Mouse (Mus musculus): ENCODE measurements at regions not wholly inside any gene's neighbourhood (a gene's known extent, or its start where the extent isn't known, plus 50 kb on each side); places are given as distances from the start of the nearest gene placed in this dataset.
"Not testable (repeated sequence)": the region's sequence is repeated elsewhere in the genome, so short reads cannot be mapped to it uniquely, and the experiment has no call there.

GRCm38 (mm10) chr4:7246828-7247227, 992.0 kb downstream of the Car8 start:
- Histone ChIP-seq H3K4me2 (no peak overlapping the region), H3K27me3 (no peaks in the 10 kb centered on the region), H3K4me3 (no peak overlapping the region), H3K27ac (no peak overlapping the region), H3K9me3 (no peaks in the 10 kb centered on the region), H3K4me1 (no peaks in the 10 kb centered on the region), H3K36me3 (no peaks in the 10 kb centered on the region), H3K9ac (no peak overlapping the region)
- no peak for ATAC-seq (ENCODE audit: insufficient number of reproducible peaks, low FRiP score, low TSS enrichment, low read depth)
- 83% methylated on average over 4 of the region's 4 CpGs for WGBS

- 77% methylated on average over 2 of the region's 2 CpGs for WGBS
- no peak for ATAC-seq (ENCODE audit: insufficient number of reproducible peaks, low FRiP score, low TSS enrichment, low read depth)
These were observed 993.2 kb downstream of the Car8 start for GRCm38 (mm10) chr4:7245653-7246052.

DNA sequence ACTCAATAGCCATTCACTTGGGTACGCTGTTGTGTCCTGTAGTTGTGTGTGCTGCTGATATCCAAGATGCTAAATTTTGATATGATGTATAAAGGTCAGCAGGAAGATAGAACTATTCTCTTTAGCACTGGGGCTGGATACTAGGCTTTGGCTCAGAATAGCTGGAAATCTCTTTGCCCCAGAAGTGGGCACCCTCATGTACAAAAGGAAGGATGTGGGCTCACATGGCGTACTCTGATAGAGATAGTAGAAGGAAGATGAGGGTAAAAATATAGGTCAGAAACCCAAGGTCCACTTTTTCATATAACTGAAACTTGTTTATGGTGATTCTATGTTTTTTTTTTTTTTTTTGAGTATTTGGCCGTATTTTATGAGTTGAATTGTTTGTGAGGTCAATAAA, 1001.0 kb downstream of the Car8 start:
- Histone ChIP-seq H3K27ac (no peak overlapping the region), H3K9me3 (no peaks in the 10 kb centered on the region), H3K4me3 (no peak overlapping the region), H3K4me1 (no peaks in the 10 kb centered on the region), H3K9ac (no peak overlapping the region), H3K36me3 (no peaks in the 10 kb centered on the region), H3K4me2 (no peak overlapping the region), H3K27me3 (no peaks in the 10 kb centered on the region)
- no peak for ATAC-seq (ENCODE audit: insufficient number of reproducible peaks, low FRiP score, low TSS enrichment, low read depth)
- 76% methylated on average over 3 of the region's 3 CpGs for WGBS

More at GRCm38 (mm10) chr4:7245653-7246052, 993.2 kb downstream of the Car8 start:
- Histone ChIP-seq H3K4me2 (no peak overlapping the region), H3K27ac (no peak overlapping the region), H3K36me3 (no peaks in the 10 kb centered on the region), H3K9ac (no peak overlapping the region), H3K4me3 (no peak overlapping the region), H3K9me3 (no peaks in the 10 kb centered on the region), H3K27me3 (no peaks in the 10 kb centered on the region), H3K4me1 (no peaks in the 10 kb centered on the region)

- not testable (repeated sequence) for H3K9me3 ChIP-seq; H3K36me3 ChIP-seq; H3K4me1 ChIP-seq; ATAC-seq (ENCODE audit: insufficient number of reproducible peaks, low FRiP score, low TSS enrichment, low read depth); H3K27me3 ChIP-seq; H3K4me2 ChIP-seq; H3K27ac ChIP-seq; H3K9ac ChIP-seq; H3K4me3 ChIP-seq
- WGBS, result 98% methylated on average over 6 of the region's 6 CpGs
These were observed 1004.3 kb downstream of the Car8 start for GRCm38 (mm10) chr4:7234537-7234936.

DNA sequence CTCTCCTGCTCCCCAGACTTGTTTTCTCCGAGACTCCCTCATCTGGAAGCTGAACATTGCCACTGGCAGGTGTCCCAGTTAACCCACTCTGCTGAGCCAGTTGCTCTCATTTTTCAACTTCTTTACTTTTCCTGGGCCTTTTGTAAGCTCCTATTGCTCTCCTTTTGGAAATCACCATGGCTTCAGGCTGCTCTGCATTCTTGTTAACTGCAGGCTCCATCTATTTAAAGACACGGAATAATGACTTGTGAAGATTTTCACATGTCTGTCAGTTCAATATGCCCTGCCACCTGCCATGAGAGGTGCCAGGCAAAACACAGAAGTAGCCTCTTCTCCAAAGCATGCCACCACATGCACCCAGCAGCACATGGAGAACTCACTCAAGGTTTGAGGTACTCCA, 1009.9 kb downstream of the Car8 start:
- H3K9ac ChIP-seq, result no peak overlapping the region
- H3K4me3 ChIP-seq, result no peak overlapping the region
- H3K4me2 ChIP-seq, result no peak overlapping the region
- 55% methylated on average over 2 of the region's 2 CpGs for WGBS
- H3K27me3 ChIP-seq, result no peaks in the 10 kb centered on the region
- H3K36me3 ChIP-seq, result no peaks in the 10 kb centered on the region
- H3K9me3 ChIP-seq, result no peaks in the 10 kb centered on the region
- H3K27ac ChIP-seq, result no peak overlapping the region
- no peaks in the 10 kb centered on the region for H3K4me1 ChIP-seq
- no peak for ATAC-seq (ENCODE audit: insufficient number of reproducible peaks, low FRiP score, low TSS enrichment, low read depth)

- no peaks in the 10 kb centered on the region for H3K27me3 ChIP-seq
- H3K4me1 ChIP-seq, result no peaks in the 10 kb centered on the region
- H3K9me3 ChIP-seq, result no peaks in the 10 kb centered on the region
- no peak overlapping the region for H3K4me2 ChIP-seq
- no peak overlapping the region for H3K9ac ChIP-seq
- WGBS, result 90% methylated on average over 3 of the region's 3 CpGs
- no peaks in the 10 kb centered on the region for H3K36me3 ChIP-seq
- ATAC-seq (ENCODE audit: insufficient number of reproducible peaks, low FRiP score, low TSS enrichment, low read depth), result no peak
- no peak overlapping the region for H3K27ac ChIP-seq
- H3K4me3 ChIP-seq, result no peak overlapping the region
These were observed 1015.9 kb downstream of the Car8 start for GRCm38 (mm10) chr4:7222922-7223321.

DNA sequence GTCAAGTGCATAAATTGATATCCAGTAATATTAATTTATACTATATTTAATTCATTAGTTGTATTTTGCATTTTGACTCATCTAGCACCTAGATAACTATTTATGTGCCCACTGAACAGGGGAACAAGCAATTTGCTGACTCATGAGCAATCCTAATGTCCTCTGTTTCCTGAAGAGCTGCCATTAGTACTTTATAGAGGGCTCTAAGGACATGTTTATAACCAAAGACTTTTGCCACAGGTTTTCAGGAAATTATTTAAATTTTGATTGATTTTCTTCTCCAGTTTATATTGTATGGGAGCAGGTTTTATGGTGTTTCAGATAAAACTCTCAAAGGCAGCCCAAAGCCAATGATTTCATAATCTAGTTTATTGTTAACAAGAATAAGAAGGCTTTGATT, 1018.4 kb downstream of the Car8 start:
- H3K4me1 ChIP-seq, result no peaks in the 10 kb centered on the region
- no peak for ATAC-seq (ENCODE audit: insufficient number of reproducible peaks, low FRiP score, low TSS enrichment, low read depth)
- no peak overlapping the region for H3K4me3 ChIP-seq
- H3K36me3 ChIP-seq, result no peaks in the 10 kb centered on the region
- H3K27me3 ChIP-seq, result no peaks in the 10 kb centered on the region
- no peak overlapping the region for H3K4me2 ChIP-seq
- H3K9me3 ChIP-seq, result no peaks in the 10 kb centered on the region
- no peak overlapping the region for H3K27ac ChIP-seq
- no peak overlapping the region for H3K9ac ChIP-seq

GRCm38 (mm10) chr4:7215048-7216030, 1023.5 kb downstream of the Car8 start:
- H3K9ac ChIP-seq, result no peak overlapping the region
- no peaks in the 10 kb centered on the region for H3K36me3 ChIP-seq
- no peak overlapping the region for H3K4me3 ChIP-seq
- H3K27ac ChIP-seq, result no peak overlapping the region
- no peak overlapping the region for H3K4me2 ChIP-seq
- no peaks in the 10 kb centered on the region for H3K27me3 ChIP-seq
- no peak for ATAC-seq (ENCODE audit: insufficient number of reproducible peaks, low FRiP score, low TSS enrichment, low read depth)
- H3K9me3 ChIP-seq, result no peaks in the 10 kb centered on the region
- no peaks in the 10 kb centered on the region for H3K4me1 ChIP-seq
- WGBS, result 54% methylated on average over 5 of the region's 5 CpGs

DNA sequence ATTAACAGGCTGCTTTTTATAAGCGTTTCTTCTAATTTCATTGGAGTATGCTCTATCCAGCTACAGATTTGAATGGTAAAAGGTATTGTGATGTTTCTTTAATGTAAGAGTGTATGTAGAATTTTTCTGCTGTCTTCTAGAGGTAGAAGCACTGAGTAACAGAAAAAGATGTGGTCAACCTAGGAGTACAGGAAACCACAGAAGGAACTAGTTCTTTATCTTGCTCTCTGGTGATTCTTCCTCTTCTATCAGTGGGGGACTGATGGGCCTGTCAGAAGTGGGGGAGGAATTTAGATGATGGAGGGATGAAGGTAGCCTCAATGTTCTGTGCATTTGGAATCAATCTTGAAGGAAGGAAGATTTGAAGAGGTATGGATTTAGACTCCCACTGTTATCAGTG, 1031.9 kb downstream of the Car8 start:
- no peak for ATAC-seq (ENCODE audit: insufficient number of reproducible peaks, low FRiP score, low TSS enrichment, low read depth)
- WGBS, result 84% methylated on average over 1 of the region's 1 CpGs
- Histone ChIP-seq H3K36me3 (no peaks in the 10 kb centered on the region), H3K4me2 (no peak overlapping the region), H3K27ac (no peak overlapping the region), H3K9me3 (no peaks in the 10 kb centered on the region), H3K4me3 (no peak overlapping the region), H3K4me1 (no peaks in the 10 kb centered on the region), H3K9ac (no peak overlapping the region), H3K27me3 (no peaks in the 10 kb centered on the region)

DNA sequence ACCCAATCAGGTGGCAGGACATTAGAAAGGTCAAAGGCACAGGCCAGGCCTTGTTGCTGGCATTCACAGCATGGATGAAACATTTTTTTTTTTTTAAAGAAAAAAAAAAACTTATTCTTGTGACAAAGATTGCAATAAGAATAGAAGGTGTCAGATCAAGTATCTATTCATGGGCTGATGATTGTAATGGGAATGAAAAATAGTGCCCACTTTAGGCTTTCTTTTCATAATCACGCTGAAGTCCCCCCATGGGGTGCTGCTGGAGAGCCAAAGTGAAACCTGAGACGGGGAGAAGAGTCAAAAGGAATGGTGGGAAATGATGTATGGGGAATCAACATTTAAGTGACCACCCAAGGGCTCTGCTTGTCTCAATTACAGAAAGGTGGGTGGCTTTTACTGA, 1037.0 kb downstream of the Car8 start:
- Histone ChIP-seq H3K4me3 (no peak overlapping the region), H3K36me3 (no peaks in the 10 kb centered on the region), H3K4me2 (no peak overlapping the region), H3K27me3 (no peaks in the 10 kb centered on the region), H3K9ac (no peak overlapping the region), H3K4me1 (no peaks in the 10 kb centered on the region), H3K27ac (no peak overlapping the region), H3K9me3 (no peaks in the 10 kb centered on the region)
- ATAC-seq (ENCODE audit: insufficient number of reproducible peaks, low FRiP score, low TSS enrichment, low read depth), result no peak
- WGBS, result 36% methylated on average over 2 of the region's 2 CpGs

GRCm38 (mm10) chr4:7199941-7200340, 1038.9 kb downstream of the Car8 start:
- Histone ChIP-seq H3K27me3 (no peaks in the 10 kb centered on the region), H3K9me3 (no peaks in the 10 kb centered on the region), H3K36me3 (no peaks in the 10 kb centered on the region), H3K4me2 (no peak overlapping the region), H3K9ac (no peak overlapping the region), H3K4me1 (no peaks in the 10 kb centered on the region), H3K4me3 (no peak overlapping the region), H3K27ac (no peak overlapping the region)
- no peak for ATAC-seq (ENCODE audit: insufficient number of reproducible peaks, low FRiP score, low TSS enrichment, low read depth)
- WGBS, result 86% methylated on average over 2 of the region's 2 CpGs

DNA sequence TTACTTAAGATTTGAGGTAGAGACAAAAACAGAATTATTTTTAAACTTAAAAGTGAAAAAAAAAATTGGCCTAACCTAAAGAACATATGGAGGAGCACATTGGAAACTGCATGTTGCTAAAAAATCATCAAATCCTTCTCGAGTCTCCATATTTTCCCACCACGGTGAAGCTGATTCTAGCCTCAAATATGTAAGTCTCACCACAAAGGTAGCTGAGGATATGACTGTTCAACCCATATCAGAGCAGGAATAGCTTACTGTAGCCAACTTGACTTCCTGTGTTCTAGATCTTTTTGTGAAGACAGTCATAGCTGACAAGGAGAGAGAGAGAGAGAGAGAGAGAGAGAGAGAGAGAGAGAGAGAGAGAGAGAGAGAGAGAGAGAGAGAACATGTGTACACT, 1039.8 kb downstream of the Car8 start:
- H3K4me1 ChIP-seq, result no peaks in the 10 kb centered on the region
- ATAC-seq (ENCODE audit: insufficient number of reproducible peaks, low FRiP score, low TSS enrichment, low read depth), result no peak
- no peaks in the 10 kb centered on the region for H3K9me3 ChIP-seq
- H3K4me2 ChIP-seq, result no peak overlapping the region
- no peak overlapping the region for H3K9ac ChIP-seq
- H3K4me3 ChIP-seq, result no peak overlapping the region
- no peaks in the 10 kb centered on the region for H3K36me3 ChIP-seq
- no peak overlapping the region for H3K27ac ChIP-seq
- H3K27me3 ChIP-seq, result no peaks in the 10 kb centered on the region
- WGBS, result 82% methylated on average over 2 of the region's 2 CpGs

Measured in limb, embryonic 15.5 days (tissue).